Mouse (Mus musculus) regulatory T cell (primary cell): ENCODE results near the gene Vstm2l.

Experiments used
- in situ Hi-C: fragments of 300-600 bp; cut with MboI, MseI; formaldehyde crosslinking; loops from one replicate; pipeline ENCODE4 v1.15.1; 2025; ENCODE audit warnings: high pct_unique_total_duplicates

Vstm2l gene

DNA sequence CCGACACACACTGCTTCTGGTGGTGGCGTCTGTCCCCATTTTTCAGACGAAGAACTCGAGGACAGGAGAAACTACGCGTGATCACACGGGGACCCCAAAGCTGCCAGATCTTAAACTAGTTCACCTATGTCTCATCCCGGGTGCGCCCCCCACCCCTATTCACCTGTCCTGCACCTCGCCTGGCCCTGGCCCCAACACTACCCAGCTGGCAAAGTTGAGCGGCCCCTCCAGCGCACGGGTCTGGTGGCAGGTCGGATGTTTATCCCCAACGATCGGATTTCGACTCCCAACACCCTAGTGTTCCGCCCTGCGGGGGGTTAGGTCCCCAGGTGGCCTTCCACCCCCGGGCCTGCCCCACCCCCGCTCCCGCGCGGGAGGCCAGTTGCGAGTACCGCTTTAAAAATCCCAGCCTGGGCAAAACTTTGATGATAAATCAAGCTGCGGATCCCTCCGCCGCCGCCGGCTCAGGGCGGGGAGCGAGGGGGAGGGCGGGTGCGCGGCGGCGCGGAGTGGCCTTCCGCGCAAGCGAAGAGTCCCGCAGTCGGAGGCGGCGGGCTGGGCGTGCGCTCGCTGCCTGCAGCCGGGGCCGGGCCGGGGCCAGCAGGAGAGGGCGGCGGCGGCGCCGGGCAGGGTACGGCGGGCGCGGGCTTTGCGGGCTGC is at the start of gene Vstm2l:
Vstm2l (plus strand) TSS at position 549 of the 660 bp plus-strand sequence.
- in situ Hi-C loops: loop anchor here (10.0 kb wide), 1 partner anchor 169 kb away; no protein-coding TSS in a partner anchor

DNA sequence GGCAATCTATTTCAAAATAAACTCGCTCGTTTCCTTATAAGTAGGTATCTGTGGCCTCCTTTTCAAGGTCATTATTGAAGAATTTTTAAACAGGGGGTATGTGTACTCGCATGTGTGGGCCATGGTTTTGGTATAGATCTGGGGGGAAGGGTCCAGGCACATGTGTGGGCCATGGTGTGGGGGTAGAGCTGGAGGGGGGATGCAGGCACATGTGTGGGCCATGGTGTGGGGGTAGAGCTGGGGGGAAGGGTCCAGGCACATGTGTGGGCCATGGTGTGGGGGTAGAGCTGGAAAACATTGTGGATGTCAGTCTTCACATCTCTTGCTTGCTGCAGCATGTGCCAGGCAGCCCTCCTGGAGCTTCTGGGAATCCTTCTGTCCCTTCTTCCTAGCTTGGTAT is 47.3 kb upstream of the Vstm2l start:
- in situ Hi-C loops: no loop called here

DNA sequence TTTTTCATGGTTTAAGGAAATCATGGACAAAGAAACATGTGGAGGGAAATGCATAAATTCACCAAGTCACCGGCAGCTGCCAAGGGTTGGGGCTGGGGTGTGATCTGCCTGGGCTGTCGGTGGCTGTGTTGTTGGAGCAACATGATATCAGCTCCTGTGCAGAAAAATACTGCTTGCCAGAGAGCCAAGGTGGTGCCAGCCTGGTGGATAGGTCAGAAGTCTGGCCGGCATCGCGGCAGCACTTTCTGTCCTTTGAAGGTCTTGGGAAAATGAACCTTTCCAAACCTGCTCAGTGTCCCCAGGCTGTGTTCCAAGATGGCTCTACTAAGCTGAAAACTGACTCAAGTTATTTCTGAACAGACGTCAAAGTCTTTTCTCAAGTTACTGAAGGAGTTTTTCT is 44.2 kb upstream of the Vstm2l start:
- in situ Hi-C loops: loop anchor here (10.0 kb wide), 1 partner anchor 235 kb away; no protein-coding TSS in a partner anchor

DNA sequence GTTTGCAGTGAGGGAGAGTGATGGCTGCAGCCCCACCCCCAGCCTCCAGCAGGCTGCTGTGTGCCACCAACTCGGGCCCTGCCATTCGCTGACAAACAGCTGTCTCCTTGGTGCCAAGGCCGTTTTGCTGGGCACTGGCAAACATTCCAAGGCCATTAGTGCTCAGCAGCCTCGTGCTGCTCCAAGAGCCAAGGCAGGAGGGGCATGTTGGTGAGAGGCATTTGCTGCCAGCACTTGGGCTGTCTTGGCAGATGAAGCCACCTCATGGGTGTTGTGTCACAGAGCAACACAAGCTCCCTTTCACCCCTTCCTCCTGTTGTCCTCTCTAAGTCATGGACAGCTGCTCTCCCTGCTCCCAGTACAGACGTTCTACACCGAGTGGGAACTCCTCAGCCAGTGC is 41.2 kb upstream of the Vstm2l start:
- in situ Hi-C loops: loop anchor here (10.0 kb wide), 1 partner anchor 238 kb away; no protein-coding TSS in a partner anchor

DNA sequence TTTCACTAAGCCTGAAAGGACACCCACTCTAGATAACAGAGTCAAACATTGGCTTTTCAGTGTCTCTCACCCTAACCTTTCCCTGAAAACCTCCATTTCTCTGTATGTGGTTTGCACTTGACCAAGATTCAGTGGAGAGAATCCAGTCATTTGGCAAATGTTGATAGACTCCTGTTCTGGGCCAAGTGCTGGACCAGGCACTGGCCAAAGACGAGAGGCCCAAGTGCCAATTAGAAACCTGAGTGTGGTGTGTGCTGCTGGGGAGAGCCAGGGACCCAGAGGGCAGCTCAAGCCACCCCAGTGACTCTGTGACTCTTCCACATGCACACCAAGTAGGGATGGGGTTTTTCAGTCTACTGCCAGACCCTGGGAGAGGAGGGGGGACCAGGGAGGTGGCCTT is 40.8 kb upstream of the Vstm2l start:
- in situ Hi-C loops: loop anchor here (10.0 kb wide), 1 partner anchor 239 kb away; no protein-coding TSS in a partner anchor

DNA sequence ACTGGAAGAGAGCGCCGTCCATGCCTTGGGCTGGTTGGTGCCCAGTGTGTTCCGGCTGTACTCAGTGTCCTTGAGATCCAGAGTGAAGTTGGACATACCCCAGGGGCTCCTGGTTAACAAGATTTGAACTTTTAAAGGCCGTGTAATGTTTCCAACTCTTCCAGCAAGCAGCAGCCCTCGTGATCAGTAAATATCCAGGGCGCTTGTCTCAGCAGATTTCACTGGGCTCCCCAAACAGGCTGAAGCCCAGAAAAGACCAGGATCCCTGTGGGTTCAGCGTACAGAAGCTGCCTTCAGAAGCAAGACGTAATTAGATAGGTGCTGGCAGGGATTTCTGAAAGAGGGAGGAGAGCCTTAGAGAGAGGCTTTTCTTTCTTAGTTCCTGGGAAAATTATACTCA is 39.3 kb upstream of the Vstm2l start:
- in situ Hi-C loops: loop anchor here (10.0 kb wide), 1 partner anchor 240 kb away; no protein-coding TSS in a partner anchor

DNA sequence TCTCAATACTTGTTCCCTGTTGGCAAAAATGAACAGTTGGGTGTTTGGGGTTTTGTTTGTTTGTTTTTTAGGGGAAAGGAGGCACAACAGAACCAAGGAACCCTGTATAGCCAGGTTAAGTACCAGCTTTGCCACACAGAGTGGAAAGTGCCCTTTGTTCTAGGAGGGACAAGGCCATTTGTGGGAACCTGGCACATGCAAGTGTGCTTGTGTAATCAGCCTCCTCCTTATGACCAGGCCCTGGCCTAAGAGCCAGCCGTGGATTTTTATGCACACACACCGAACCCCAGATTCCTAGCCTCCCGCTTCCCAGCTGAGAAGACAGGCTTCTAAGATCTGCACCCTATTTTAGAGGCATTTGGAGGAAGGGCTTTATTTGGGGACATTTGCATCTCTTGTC is 37.1 kb upstream of the Vstm2l start:
- in situ Hi-C loops: loop anchor here (10.0 kb wide), 1 partner anchor 243 kb away; no protein-coding TSS in a partner anchor

DNA sequence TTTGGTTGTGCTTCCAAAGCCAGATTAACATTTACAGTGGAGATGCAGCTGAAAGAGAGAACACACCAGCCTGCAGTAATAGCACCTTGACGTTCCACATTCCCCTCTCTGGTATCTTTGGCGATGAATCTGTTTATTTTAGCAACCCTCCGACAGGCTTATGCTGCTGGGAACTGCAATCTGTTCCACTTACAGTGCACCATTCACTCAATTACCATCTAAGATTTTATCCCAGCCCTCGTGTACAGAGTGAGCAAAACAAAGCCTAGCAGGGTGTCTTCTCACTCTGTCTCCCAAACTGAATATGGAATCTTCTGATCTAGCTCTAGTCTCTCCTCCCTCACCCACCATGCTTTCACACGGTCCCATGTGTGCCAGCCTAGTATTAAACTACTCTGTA is 36.5 kb upstream of the Vstm2l start:
- in situ Hi-C loops: loop anchor here (10.0 kb wide), 1 partner anchor 243 kb away; no protein-coding TSS in a partner anchor

DNA sequence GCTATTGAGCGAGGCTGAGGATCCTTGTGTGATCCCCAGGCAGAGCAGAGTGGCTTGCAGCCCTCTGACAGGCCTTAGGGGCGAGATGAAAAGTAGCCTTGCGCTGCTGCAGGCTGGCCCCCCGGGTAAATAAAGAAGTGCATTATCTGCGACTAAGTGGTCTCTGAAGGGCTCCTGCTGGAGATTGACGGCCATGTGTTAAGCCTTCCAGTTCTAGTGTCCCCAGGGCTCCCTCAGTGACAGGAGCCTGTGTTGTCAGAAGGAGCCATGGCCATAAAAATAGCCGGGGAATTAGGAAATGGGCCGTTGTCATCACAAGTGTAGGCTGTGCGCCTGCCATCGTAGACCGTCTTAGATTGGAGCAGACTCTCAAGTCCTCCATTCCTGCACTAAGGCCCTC is 32.5 kb upstream of the Vstm2l start:
- in situ Hi-C loops: no loop called here

DNA sequence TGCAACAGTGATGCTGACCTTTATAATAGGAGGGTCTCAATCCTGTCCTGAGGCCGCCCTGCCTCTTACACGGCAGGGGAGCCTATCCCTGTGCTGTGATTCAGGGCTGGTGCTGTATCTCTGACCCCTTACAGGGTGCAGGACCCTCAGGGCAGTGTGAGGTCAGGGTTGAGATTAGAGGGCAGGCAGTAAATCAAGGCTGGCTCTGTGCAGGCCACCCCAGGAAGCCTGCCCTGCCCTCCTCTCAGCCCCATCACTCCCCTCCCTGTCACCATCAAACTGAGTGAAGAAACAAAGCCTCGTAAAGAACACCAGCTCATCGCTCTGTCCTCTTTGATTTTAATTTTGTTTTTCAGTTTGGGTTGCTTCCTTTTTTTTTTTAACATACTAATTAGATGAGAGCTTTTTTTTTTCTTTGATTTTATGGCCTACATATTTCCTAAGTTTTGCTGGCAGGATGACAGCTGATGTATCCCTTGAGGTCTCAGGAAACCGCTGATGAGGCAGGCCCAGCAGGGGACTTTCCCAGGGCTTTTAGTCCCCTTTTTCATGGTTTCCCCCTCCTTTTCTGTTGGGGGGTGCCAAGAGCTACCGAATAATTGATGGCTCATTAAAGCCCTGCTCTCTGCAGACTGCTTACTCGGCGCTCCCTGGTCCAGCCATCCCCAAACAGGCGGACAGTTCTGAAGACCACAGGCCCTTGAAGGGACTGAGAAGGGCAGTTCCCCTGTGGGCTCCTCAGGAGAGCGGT is 27.0 kb upstream of the Vstm2l start:
- in situ Hi-C loops: no loop called here

DNA sequence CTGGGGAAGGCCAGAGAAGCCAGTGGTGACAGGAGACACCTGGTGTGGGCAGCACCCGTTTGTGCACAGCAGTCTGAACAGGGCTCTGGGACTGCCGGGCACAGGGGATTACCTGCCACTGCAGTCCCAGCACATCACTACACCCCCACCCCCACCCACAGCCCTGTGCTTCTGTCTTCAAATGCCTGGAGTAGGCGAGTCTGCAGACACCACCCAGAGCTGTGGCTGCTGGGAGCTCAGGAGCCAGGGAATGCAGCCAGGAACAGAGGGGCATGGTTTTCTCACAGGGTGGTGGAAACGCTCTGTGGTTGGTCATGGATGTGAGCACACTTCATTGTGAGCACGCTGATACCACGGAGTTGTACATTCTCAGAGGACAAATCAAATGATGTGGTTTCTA is 23.3 kb upstream of the Vstm2l start:
- in situ Hi-C loops: no loop called here

DNA sequence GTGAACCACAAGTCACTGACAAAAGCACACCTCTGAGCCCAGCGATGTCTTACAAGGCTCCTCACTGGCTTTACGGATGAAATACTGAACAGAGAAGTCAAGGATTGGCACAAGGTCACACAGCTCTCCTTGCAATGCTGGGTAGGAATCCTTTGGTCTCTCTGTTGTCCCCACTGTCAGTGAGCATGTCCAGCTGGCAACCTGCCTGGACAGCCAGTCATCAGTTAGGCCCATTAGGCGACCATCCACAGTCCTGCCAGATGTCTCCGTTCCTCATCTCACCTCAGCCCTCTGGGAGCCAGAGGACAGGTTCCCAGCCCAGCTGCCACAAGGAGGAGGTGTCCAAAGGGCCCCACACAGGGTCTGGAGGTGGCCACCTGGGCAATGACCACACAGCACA is 17.3 kb upstream of the Vstm2l start:
- in situ Hi-C loops: no loop called here

DNA sequence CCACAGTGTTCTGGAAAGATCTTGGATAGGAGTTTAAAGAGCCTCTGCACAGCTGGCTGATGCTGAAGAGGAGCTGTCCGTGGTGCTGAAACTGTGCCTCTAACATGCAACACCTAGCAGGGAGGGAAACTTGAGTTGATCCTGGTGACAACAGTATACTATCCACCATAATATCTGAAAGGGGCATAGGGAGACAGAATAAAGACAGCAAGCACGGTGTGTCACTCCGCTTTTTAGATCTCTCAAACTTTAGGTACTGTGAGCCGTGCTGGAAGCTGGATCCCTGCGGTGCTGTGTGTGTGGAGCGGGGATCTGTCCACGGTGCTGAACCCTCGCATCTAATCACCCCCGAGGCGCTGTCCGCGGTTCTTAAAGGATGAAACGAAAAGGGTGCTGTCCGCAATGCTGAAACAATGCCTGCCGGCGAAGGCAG is 1.2 kb upstream of the Vstm2l start:
- in situ Hi-C loops: loop anchor here (10.0 kb wide), 1 partner anchor 168 kb away; no protein-coding TSS in a partner anchor

DNA sequence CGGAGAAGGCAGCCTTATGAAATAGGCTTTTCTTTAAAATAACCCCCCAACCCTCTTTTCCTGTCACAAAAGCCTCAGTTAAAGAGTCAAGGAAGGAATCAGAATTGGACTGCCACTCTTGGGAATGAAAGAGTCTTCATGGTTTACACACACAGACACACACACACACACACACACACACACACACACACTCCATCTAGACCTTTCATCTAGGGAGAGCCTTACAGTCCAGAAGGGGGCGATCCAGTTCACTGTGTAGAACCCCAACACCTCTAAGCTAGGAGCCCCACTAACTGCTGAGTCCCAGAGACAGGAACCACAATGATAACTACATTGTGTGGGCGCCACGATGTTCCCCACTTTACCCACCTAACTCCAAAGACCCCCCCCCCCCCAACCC is 748 bp upstream of the Vstm2l start:
- in situ Hi-C loops: loop anchor here (10.0 kb wide), 1 partner anchor 169 kb away; no protein-coding TSS in a partner anchor

DNA sequence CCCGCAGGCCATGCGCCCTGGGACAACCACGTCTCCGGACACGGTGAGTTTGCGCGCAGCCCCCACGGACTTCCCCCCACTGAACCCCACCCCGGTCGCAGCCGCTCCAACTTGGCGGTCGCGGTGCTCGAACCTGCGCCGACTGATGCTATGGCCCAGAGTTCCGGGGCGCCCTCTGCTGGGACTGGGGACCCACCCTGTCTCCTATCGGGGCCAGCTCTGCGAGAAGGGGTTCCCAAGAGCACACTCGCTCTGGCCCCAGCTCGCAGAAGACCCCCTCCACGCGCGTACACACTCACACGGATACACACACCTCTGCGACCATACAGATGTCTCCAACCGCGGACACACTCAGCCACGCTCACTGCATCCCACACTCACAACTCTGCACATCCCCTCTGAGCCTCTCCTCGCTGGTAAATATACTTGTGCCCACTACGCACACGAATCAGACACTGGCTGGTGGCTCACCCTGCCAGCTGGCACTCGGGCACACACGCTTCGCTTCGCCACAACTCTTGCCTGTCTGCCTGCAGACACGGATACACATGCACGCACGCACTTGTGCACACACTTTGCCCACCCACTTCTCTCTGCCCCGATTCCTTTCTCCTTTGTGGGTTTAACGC is 550 bp downstream of the Vstm2l start:
- in situ Hi-C loops: loop anchor here (10.0 kb wide), 1 partner anchor 170 kb away; no protein-coding TSS in a partner anchor

DNA sequence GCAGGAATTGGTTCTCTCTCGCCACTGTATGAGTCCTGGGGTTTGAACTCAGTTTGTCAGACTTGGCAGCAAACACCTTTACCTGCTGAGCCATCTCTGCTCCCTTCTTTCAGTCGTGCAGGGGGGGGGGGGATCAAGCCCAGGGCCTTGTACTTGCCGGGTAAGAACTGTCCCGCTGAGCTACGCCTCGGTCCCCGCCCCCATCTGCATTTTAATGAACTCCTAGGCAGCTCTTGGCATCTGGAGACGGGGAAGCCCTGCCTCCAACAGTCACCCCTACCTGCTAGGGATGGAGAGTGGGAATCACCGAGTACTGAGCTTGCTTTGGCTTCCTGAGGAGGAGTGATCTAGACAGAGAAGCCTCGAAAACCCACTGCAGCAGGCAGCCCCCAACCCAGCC is 4.1 kb downstream of the Vstm2l start:
- in situ Hi-C loops: loop anchor here (10.0 kb wide), 1 partner anchor 174 kb away; no protein-coding TSS in a partner anchor

DNA sequence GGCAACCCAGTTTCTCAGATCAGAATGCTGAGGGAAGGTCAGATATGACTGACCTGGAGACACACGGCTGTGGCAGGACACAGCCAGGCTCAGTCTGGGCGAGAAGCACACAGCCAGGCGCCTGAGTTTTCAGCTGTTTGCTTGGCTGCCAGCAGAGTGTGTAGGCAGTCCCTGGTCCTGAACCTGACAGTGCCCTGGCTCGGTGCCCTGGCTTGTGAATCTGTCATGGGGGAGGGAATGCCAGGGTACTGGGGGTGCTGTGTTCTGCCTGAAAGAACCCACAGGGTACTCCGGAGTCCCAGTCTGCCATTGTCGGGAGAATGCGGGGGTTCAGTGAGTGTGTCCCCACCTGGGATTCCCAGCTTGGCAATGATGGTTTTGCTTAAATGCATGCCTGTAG is 7.1 kb downstream of the Vstm2l start:
- in situ Hi-C loops: no loop called here

DNA sequence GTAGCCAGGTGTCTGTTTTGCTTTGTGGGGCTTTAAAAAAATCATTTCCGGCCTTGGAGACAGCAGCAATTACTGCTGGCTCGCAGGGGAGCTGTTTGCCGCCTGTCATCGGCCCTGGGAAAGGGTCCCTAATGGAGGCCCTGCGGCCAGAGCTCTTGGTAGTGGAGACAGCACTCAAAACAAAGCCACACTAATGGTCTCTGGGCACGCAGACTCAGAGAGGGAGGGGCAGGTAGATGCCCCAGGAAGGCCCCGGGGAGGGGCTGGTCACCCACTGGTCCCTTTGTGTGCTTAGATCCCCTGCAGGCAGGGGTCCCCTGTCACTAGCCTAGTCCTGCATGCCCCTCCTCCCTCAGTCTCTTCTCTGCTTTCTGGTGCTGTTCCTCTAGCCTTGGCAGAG is 9.0 kb downstream of the Vstm2l start:
- in situ Hi-C loops: no loop called here

DNA sequence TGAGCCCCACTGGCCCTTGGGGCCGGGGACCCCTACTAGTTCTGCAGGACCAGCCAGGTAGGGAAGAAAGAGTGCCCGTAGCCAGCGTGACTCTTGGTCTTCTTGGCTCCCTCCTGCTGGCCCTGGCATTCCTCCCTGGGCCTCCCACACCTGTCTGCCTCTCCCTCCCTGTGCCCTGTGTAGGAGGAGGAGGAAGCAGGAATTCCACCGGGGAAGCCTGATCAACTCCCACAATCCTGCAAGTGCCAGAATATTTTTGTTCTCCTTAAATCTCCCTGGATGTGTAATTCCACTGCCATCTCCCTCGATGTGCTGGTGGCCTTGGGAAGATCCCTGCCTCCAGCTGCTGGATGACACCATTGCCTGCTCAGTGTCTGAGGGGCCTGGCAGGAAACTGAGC is 10.1 kb downstream of the Vstm2l start:
- in situ Hi-C loops: no loop called here

DNA sequence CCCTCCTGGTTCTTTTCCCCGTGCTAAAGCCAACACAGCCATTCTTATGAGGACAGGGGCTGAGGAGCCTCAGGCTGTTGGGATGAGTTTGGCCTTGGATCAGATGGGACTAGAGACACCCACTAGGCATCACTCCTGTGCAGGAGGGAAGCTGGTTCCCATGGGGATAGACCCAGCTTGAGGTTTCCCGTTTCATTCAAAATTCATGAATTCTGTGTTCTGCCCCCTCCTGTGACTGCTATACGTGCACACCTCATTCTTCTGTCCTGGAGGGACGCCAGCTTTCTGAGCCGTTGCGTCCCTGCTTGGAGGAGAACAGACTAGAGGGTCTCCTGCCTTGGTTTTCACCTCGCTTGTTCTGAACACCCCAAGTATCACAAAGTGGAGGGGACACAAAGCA is 12.0 kb downstream of the Vstm2l start:
- in situ Hi-C loops: no loop called here

DNA sequence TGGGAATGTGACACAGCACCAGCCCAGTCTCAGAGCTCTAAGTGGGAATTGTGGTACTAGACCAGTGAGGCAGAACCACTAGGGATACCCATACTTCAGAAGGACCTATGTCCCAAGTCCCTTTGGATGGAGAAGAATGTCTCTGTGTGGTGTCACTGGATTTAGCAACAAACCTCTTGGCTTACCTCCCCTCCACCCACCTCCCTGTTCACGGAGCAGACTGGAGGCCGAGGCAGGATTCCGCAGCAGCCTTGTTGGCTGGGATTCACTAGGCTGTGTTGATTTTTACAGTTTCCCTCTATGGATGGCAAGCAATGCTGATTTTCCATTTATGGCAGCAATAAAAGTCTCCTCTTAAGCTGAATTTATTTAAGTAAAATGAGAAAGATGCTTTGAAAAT is 12.5 kb downstream of the Vstm2l start:
- in situ Hi-C loops: no loop called here

DNA sequence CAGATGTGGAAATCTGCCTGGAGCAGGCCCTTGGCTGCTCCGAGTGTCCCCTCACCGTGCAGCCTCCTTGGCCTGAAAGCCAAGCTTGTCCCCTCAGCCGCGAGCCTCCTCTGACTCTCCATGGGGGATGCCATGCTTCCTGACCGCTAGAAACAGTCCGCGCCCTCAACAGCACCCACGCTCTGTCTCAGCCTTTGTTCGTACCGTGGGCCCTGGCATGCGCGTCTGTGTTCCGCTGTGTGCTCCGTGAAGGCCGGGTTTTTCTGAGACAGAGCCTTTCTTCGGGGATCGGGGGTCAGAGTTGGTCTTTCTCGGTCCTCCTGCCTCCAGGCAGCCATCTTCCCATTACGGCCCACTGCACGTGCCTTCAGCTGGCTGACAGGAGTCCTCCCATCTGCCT is 12.9 kb downstream of the Vstm2l start:
- in situ Hi-C loops: no loop called here
